Mouse (Mus musculus) adrenal gland, postnatal 14 days (tissue): Measurements from ENCODE around the gene Morc2a. TPM values are rescaled to one million over a fixed set of nuclear protein-coding genes. Genes with fewer than 3 reads are reported as not detected.
A peak's percentile ranks its signal among the peaks of the same experiment; 100 is the strongest.

Experiments used
- DNase-seq: peaks from one replicate; pipeline ENCODE4 v3.0.0; 2021; ENCODE audit warnings: mixed read lengths
- long read RNA-seq, 2 experiments: library from polyadenylated mRNA; stranded (forward); transcript quantifications; one replicate each; pipeline ENCODE4 v2.0.0; 2021
- total RNA-seq: library from RNA; stranded (reverse); gene quantifications from 2 replicates; pipeline ENCODE4 v1.2.3, GENCODE M21; 2021

The Morc2a gene
- total RNA-seq: 39.2 and 53.2 TPM in 2 replicates
- long read RNA-seq, experiment 1, full-length matches to known transcripts: 9 of 21 reads
- long read RNA-seq, experiment 1, partial matches to known transcripts: 3 of 21 reads
- long read RNA-seq, experiment 1, other reads (novel, unspliced or antisense): 9 of 21 reads
- long read RNA-seq, experiment 2, full-length matches to known transcripts: 9 of 20 reads
- long read RNA-seq, experiment 2, partial matches to known transcripts: 5 of 20 reads
- long read RNA-seq, experiment 2, other reads (novel, unspliced or antisense): 6 of 20 reads

DNA sequence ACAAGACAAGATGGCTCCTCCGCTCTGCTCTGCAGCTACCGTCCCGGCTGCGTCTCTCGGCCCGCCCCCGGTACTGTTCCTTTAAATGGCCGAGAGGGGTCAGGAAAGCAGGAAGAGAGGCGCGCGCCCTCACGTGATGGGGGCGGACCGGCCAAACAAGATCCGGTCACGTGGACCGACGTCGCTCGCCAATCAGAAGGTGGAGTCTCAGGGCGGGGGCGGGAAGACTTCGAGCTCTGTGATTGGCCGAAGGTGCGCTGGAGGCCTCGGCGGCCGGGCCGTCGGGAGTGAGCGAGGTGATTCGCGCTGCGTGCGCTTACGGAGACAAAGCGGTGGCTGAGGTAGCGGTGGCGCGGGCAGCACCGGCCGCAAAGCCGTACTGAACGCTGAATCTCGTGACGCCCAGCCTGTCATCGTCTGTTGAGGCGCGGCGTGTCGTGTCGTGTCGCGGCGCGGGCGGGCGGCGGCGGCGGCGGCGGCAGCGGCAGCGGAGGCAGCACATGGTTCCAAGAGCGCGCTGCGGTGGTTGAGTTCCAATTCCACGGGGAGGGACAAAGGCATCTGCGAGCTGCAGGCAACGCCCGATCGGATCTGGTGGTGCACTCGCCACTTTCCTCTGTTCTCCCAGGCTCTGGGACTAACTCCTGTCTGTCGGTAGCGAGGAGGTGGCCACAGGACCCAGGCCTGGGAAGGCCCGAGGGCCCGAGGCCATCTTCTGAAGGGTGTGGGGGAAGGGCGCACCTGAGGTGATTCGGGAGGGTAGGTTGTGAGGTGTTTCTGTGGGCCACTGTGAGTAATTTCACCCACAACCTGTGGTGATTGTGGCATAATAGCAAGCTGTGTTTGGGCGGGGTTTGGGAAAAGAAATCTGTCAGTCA, at the start of gene Morc2a:
TSS of gene Morc2a (plus strand) at position 228 of the 878 bp plus-strand sequence.
- DNase-seq: peak; percentile 98

DNA sequence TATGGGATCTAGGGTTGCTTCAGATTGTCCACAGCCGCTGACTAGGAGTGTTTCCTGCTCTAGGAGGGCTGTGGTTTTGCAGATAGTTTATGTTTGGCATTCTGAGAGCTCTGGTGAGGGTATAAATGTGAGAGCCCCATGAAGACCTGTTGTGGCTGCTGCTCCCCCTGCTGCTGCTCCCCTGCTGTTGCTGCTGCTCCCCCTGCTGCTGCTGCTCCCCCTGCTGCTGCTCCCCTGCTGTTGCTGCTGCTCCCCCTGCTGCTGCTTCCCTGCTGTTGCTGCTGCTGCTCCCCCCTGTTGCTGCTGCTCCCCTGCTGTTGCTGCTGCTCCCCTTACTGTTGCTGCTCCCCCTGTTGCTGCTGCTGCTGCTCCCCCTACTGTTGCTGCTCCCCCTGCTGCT, 47.0 kb upstream of the Morc2a start:
- DNase-seq: peak; percentile 19

DNA sequence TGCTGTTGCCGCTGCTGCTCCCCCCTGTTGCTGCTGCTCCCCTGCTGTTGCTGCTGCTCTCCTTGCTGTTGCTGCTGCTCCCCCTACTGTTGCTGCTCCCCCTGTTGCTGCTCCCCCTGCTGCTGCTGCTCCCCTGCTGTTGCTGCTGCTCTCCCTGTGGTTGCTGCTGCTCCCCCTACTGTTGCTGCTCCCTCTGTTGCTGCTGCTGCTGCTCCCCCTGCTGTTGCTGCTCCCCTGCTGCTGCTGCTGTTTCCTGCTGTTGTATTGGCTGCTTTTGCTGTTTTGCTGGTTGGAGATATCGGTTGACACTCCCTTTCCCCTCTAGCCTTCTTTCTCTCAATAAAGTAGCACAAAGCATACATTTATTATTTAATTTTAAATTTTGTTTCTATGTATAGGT, 46.3 kb upstream of the Morc2a start:
- DNase-seq: peak; percentile 38

DNA sequence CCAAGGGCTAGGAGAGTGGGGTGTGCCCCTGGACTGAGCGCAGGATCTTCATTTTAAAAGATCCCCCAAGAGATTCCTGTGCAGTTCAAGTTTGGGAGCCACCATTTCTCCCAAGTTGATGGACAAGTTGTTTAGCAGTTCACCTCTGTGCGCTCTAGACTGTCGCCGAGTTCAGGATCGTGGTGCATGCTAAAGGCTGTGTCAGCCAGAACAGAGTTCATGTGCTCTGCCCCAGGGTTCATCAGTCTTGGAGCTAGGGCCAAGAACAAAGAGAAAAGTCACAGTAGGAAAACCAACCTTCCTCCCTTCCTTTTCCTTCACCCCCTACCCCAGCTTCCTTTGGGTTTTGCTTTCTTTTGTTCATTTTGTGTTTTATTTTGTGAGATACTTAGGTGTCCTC, 42.5 kb upstream of the Morc2a start:
- no peak for DNase-seq

DNA sequence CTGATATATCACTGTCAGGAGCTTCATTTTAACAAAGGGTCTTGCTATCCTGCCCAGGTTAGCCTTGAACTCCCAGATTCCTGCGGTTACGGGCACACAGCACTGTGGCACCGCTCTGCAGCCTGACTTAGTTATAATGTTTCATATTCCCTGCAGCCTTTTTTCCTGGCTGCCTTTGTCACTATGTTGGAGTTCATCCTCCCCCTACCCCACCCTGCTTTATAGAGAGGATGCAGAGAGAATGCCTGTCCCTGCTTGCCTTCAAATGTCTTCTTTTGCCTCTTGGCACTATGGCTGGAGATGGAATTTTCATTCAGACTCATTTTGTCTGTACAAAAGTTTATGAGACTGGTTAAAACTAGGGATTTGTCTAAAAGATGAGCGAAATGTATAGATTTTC, 33.4 kb upstream of the Morc2a start:
- DNase-seq: no peak

DNA sequence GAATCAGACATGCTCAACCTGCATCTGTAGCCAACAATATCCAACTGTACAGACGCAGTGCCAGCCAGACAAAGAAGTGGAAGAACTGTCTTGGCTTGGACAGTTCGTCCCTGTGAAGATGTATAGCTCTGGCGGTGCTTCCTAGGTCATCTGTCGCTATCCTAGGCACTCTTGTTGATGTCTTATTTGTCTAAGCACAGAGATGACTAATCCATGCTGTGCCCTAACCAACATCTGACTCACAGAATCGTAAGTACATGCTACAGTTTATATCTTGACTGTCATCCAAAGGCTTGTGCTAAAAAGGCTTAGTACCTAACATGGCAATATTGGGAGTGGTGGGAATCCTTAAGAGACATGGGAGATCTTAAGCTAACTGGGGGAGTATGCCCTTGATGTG, 26.2 kb upstream of the Morc2a start:
- DNase-seq: no peak

DNA sequence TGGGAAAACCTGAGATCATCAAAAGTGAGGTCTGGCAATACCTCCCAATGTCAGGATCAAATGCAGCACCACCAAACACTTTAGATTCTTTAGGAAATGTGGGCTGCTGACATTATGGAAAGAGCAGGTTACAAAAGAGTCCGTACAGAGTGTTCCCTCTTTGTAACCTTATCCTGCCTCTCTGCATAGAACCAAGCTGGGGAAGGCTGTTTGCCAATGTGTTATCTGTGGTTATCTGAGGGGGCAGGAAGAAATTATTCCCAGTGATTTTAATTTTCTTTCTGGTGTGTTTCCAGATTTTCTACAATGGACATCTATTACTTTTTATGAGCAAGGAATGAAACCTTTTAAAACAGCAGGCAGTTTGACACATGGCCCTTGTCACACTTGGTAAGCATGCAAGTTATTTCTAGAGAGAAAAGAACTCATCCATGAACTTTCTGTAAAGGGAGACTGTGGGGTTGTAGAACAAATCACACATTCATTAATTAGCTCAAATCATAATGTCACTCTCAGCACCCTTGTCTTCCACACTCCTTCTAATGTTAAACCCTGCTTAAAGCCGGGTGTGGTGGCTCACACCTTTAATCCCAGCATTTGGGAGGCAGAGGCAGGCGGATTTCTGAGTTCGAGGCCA, 24.5 kb upstream of the Morc2a start:
- DNase-seq: no peak

DNA sequence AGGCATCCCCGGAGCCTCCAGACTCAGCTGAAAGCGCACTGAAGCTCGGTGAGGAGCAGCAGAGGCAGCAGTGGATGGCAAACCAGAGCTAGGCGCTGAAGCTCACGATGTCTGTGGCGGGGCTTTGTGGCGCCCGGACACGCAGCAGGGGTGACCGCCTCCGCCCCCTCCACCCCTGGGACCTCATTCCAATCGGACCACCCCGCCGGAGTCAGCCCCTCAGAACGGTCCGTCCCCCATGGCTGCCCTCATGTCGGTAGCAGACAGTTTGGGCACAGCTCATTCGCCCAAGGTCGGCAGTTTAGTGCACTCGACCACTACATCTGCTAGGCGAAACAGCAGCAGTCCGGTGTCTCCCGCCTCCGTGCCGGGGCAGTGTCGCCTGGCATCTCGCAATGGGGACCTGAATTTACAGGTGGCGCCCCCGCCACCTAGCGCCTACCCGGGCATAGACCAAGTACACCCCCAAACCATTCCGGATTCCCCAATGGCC, 19.9 kb upstream of the Morc2a start:
- DNase-seq: peak; percentile 42

DNA sequence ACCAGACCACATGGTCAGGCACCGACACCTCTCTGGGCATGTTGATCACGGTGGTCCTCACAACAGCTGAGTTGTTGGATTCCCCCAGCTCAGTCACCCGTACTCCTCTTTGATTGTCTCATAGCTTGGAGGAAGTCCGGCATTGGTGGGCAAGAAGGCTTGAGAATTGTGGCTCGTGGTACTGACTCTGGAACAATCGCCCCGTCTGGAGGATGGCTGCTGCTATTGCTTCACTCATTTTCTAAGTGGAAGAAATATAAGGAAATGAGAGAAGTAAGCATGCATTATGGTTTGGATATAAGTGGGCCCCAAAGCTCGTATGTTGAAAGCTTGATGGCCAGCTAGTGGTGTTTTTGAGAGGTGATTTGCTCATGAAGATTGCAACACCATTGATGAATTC, 15.7 kb upstream of the Morc2a start:
- DNase-seq: peak; percentile 31

DNA sequence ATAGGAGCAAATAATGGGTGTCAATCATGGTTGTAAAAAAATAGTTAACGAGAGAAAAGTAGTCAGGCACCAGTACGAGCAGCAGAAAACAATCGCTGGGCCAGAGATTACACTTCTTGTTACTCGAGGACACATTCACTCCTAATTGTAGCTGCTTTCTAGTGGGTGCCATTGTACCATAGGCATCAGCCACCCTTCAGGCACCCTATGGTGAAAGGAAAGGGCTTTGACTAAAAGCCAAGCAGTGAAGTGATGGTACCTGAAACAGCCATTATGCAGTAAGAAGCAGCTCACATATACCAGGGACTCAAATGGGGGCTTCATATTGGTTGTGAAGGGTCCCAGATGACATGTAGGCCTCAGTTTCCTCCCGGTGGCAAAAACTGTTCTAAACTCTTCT, 1.3 kb upstream of the Morc2a start:
- DNase-seq: no peak

DNA sequence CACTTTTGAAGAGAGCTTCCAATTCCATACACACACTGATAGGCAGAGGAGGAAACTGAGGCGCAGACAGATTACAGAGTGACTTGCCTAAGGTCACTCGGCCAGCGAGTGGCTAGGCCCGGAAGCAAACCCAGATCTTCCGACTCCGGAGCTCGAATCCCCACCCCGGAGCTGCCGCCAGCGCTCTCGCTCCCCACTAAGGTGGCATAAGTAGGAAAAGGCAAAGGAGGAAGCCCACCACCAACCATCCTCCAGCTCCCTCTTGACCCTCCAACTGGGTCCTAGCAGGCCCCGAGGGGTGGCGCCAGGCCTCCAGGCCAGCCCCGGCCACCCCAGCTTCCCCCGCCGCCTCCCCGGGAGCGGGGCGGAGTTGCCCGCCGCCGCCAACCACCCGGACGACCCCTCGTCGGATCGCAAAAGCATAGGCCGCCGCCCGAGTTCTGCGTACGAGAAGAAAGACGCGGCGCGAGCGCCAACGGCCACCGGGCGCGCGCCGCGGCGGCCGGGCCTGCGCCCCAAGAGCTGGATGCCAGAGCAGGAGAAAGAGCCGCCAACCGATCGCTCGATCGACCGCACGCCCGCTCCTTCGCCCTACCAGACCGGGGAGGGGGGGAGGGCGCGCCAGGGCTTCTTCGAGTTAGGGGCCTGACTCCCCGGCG, 557 bp upstream of the Morc2a start:
- DNase-seq: peak; percentile 52

DNA sequence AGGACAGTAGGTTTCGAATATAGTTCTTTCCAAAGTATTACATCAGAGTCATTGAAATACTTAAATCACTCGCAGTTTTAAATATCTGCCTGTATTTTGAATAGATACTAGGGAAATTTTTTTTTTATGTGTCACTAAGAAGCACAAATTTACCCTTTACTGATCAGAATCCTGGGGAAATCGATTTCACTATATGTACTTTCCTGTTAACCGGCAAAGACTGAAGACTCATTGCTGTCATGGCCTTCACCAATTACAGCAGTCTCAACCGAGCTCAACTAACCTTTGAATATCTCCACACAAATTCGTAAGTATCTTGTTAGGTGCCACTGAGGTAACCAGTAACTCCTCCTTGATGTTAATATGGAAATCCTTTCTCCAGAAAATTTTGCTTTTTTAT, 1.1 kb downstream of the Morc2a start:
- no peak for DNase-seq

DNA sequence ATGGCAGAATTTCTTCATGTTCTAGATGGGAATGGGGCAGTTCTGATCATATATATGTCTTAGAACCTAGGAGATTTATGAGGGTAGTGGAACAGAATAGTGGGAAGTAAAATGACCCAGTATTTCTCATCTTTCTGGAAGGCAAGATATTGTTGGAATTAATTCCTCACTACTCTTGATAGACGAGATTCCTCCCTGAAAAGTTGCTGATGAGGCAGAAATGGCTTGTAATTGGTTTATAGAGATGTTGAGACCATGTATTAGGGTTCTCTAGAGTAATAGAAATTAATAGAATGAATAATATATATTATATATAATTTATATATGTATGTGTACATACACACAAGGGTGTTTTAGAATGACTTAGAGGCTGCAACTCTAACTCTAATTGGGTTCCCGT, 13.0 kb downstream of the Morc2a start:
- DNase-seq: no peak

DNA sequence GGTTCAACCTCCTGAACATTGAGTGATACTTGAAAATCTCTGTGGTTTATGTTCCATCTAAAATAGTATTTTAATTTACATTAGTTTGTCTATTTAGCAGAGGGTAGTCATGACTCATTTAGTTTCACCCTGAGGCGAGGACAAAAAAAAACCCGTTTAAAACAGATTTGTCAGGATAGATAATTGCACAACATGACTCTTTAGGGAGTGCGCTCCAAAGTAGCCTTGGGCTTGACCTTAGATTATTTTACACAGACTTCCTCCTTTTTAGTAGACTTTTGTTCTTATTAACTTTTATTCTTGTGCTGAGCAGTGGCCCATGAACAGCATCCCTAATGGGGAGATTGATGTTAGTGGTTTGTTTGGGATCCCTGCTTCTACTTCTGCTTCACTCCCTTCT, 18.5 kb downstream of the Morc2a start:
- peak; percentile 26 for DNase-seq

DNA sequence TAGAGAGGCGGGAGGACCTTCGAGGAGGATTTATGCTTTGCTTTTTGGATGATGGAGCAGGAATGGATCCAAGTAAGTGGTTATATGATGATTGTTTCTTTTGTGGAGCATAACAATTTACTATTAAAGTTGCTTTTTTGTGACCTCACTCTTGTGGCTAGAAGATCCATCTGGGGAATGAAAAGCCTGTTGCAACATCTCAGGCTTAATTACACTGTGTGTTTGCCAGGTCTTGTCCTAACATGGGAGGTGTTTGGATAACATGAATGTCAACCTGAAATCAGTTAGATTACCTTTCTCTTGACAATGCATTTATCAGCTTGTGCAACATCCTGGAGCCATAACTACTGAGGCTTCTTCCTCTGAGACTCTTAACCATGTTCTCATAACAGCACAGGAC, 19.8 kb downstream of the Morc2a start:
- DNase-seq: no peak

DNA sequence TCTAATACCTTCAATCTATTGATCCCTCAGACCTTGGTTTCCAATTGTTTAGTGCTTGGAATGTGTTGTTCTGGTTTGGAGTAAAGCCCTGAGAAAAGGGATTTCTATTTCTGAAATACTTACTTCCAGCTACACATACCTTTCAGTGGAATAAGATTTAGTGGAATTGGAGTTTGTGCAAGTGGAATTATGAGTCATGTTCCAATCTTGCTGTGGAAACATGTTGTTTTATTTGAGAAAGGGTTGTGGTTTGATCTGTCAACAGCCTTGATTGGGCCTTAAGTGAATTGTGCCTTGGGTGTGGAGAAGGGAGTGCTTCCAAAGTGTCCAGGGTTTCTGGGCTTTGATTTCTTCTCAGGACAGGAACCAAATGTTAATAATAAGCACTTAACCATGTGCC, 20.9 kb downstream of the Morc2a start:
- no peak for DNase-seq

DNA sequence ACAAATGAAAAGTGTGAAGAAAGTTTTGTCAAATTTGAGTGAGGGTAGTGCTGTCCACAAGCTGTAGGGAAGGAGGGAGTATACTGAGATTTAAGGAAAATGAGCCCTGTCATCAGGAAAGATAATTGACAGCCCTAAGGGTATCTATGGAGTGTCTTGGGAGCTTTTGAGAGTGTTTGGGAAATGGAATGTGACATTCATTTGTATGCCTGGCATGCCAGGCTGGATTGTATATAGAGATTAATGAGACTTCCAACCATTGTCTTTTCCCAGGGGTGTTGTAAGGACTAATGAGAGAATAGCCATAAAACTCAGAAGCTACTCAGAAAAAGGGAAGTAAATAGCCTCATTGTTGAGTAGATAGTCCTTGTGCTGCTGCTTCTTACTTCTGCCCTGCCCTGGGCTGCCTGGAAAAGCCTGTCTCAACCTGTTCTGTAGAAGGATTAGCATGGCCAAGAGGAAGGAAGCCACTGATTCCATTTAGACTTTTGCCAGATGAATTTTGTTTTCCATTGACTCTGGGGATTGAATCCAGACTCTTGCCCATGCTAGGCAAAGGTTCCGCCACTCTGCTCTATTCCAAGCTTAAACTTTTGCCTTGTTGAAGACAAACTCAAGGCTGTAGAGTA, 22.1 kb downstream of the Morc2a start:
- no peak for DNase-seq

DNA sequence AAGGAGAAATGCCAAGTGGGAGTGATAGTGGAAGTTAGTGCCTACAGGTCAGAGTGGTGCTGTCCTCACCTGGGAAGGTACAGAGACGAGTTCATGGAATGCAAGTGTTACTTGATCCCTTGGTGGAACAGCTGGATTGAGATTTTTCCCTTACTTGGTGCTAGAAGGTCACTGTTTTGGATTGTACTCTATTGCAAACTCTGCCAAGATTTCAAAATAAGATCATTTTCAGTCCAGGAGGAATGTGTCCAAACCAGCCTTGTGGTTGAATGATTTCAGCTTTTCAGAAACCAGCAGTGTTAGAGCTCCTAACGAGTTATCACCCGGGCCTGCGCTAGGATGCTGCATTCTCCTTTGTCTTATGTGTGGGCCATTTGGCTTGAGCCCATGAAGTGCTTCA, 25.6 kb downstream of the Morc2a start:
- DNase-seq: no peak

DNA sequence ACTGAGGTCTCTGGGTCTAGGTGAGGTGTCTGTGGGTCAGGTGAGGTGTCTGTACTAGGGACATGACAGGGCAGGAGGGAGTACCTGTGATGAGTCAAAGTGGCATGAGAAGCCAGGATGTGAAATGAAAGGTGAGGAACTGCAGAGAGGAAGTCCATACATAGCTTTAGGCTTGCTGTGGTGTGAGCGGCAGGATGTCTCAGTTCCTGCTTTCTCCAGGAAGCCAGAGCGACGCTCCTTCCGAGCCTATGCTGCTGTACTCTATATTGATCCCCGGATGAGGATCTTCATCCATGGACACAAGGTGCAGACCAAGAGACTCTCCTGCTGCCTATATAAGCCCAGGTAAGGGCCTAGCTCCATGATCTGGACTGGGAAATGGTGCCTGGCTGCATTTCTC, 27.4 kb downstream of the Morc2a start:
- no peak for DNase-seq

DNA sequence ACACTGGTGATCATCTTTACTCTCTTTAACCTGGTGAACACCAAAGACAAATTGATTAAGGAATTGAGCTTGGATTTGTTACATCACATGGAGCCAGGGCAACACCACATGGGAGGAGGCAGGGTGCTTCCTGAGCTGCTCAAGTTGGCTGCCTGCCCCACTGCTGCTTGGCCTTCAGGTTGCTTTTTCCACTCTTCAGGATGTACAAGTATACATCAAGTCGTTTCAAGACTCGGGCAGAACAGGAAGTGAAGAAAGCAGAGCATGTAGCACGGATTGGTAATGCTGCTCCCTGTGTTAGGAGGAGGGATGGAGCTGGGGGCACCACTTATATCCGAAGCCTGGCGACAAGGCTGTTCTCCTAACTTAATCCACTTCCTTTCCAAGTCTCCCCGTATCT, 28.2 kb downstream of the Morc2a start:
- peak; percentile 17 for DNase-seq

DNA sequence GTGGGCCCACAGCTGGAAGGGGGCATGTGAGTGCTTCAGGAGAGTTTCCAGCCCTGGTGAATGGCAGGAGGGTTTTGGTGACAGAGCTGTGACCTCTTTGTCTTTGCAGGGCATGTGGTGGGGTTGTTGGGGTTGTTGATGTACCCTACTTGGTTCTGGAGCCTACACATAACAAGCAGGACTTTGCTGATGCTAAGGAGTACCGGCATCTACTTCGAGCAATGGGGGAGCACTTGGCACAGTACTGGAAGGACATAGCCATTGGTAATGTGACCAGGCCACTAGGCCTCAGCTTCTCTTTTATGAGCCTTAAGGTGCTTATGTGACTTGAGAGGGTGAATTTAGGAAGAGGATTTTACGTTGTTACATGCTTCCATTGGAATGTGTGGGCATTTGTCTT, 30.8 kb downstream of the Morc2a start:
- DNase-seq: no peak

DNA sequence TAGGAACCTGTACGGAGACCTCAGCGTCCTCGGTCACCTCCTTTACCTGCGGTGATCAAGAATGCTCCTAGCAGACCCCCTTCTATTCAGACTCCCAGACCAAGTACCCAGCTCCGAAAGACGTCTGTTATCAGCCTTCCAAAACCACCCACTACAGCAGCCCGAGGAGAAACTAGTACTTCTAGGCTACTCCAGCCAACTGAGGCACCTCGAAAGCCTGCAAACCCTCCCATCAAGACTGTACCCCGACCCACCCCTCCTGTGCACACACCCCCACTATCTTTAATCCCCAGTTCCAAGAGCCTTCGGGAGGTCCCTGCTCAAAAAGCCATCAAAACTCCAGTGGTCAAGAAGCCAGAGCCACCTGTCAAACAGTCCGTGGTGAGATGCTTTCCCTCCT, 34.7 kb downstream of the Morc2a start:
- DNase-seq: no peak
